ENCODE assay signal across 13 mouse cellular contexts in genomic region chr5:22031653-22032052, GRCm38 (mm10).
A peak's percentile ranks its signal among the peaks of the same experiment; 100 is the strongest.
DNase-seq lines count a peak whose midpoint lies in the region; ATAC-seq and TF ChIP-seq lines count a peak whose summit lies in the region.
"Had no signal": no experiment of that assay in that cellular context is flagged by ENCODE, and none has a peak within 500 bp of the region (broad histone marks: within the 10 kb centered on the region; RNA-seq: fewer than 3 reads in every experiment).

No protein-coding gene starts in this region.

- intact Hi-C loops in heart, adult 2 months (cut with DNase I): no loop called here

- H3K4me3 ChIP-seq in heart, adult 2 months: no peak overlapping the region
- no peak overlapping the region for H3K4me3 ChIP-seq in midbrain, embryonic 14.5 days (replicated peaks; ENCODE audit: low read depth, low read length)

- H3K9me3 ChIP-seq in midbrain, embryonic 14.5 days (ENCODE audit: control insufficient read depth, low read length): no peaks in the 10 kb centered on the region

- H3K4me2 ChIP-seq in midbrain, embryonic 14.5 days (ENCODE audit: low read length): no peak overlapping the region

- TF ChIP-seq EP300 in heart, adult 2 months (IDR thresholded peaks at IDR 0.05; ENCODE audit: insufficient read depth, low read depth, low read length): no peak

- WGBS in heart, adult 2 months: 56% methylated on average over 7 of the region's 7 CpGs
- 34% methylated on average over 7 of the region's 7 CpGs for WGBS in midbrain, embryonic 14.5 days

- no peaks in the 10 kb centered on the region for H3K79me2 ChIP-seq in heart, adult 2 months (replicated peaks; ENCODE audit: control insufficient read depth, insufficient read depth, low read length)

- no peaks in the 10 kb centered on the region for H3K4me1 ChIP-seq in heart, adult 2 months (ENCODE audit: control insufficient read depth, insufficient read depth, low read length)
- peaks cover 8% of the 10 kb centered on the region; the same call in 1 of the 2 replicates for H3K4me1 ChIP-seq in midbrain, embryonic 14.5 days (ENCODE audit: control insufficient read depth, insufficient read depth, low read length)

- H3K27me3 ChIP-seq in heart, adult 2 months (ENCODE audit: control insufficient read depth, insufficient read depth, low read length): no peaks in the 10 kb centered on the region
- no peaks in the 10 kb centered on the region for H3K27me3 ChIP-seq in midbrain, embryonic 14.5 days (ENCODE audit: control insufficient read depth, insufficient read depth, low read length)

- no peak for TF ChIP-seq POLR2A in heart, adult 2 months (IDR thresholded peaks at IDR 0.05; ENCODE audit: insufficient read depth, low read depth, low read length)

- peak; percentile 20; the same call in 1 of the 2 replicates for ATAC-seq in midbrain, embryonic 14.5 days (ENCODE audit: low FRiP score, low TSS enrichment)

- no peak overlapping the region for H3K27ac ChIP-seq in heart, adult 2 months
- no peak overlapping the region for H3K27ac ChIP-seq in midbrain, embryonic 14.5 days (replicated peaks; ENCODE audit: low read depth, low read length)
- H3K27ac ChIP-seq: liver, embryonic 14.5 days; stomach, postnatal 0 days had no signal

- H3K36me3 ChIP-seq in heart, adult 2 months (ENCODE audit: control insufficient read depth, insufficient read depth, low read length): no peaks in the 10 kb centered on the region
- no peaks in the 10 kb centered on the region for H3K36me3 ChIP-seq in midbrain, embryonic 14.5 days (ENCODE audit: control insufficient read depth, insufficient read depth, low read length)

- no peak for TF ChIP-seq CTCF in heart, adult 2 months (IDR thresholded peaks at IDR 0.05)

- no peak overlapping the region for H3K9ac ChIP-seq in heart, adult 2 months (ENCODE audit: low read depth, low read length)
- H3K9ac ChIP-seq in midbrain, embryonic 14.5 days (replicated peaks; ENCODE audit: low read length): no peak overlapping the region
- H3K9ac ChIP-seq: liver, embryonic 14.5 days had no signal

- peak; percentile 88 for DNase-seq in heart, adult 11 months
- DNase-seq in heart, adult 2 months: no peak
- DNase-seq in NIH3T3 (ENCODE audit: low read depth): peak; percentile 4
- peak; percentile 2 for DNase-seq in fibroblast of lung, adult 2 months (ENCODE audit: low read depth)
- DNase-seq in midbrain, embryonic 14.5 days: peak; percentile 52
- no peak for DNase-seq in spleen, postnatal 36 days (ENCODE audit: low spot score in 2 of 2)
- DNase-seq in lung, adult 18-20 months: no peak
- DNase-seq in thymus, postnatal 36 days: no peak
- DNase-seq: adrenal gland, postnatal 10 days; cerebellum, adult 8-10 months; gastrocnemius, postnatal 36 days had no signal

Comparison
In these comparisons a context has a peak if more than half of its experiments do, and no peak if none do; other contexts are left out.
1. DNase-seq: peak in heart, adult 11 months (single experiment), NIH3T3 (single experiment), fibroblast of lung, adult 2 months (single experiment) and midbrain, embryonic 14.5 days (single experiment); none in heart, adult 2 months (0 of 2), spleen, postnatal 36 days (0 of 2), lung, adult 18-20 months (0 of 2) and thymus, postnatal 36 days (0 of 2).